Mouse (Mus musculus) myocyte (in vitro differentiated cells): ENCODE results near the gene Tmprss3.

ENCODE experiments used
- CEBPB ChIP-seq: IDR thresholded peaks from 2 replicates; pipeline ENCODE4 v1.6.1; 2011; ENCODE audit warnings: mild to moderate bottlenecking, moderate library complexity; ENCODE audit not compliant: poor library complexity, insufficient read depth, severe bottlenecking
- E2F4 ChIP-seq: IDR thresholded peaks from one replicate; pipeline ENCODE4 v1.6.1; 2011; ENCODE audit warnings: mild to moderate bottlenecking, control low read depth, moderate library complexity; ENCODE audit not compliant: insufficient read depth
- MAX ChIP-seq: IDR thresholded peaks from one replicate; pipeline ENCODE4 v1.6.1; 2011; ENCODE audit warnings: low read depth, mild to moderate bottlenecking, control low read depth
- MYOG ChIP-seq, 3 experiments: IDR thresholded peaks; one replicate each; pipeline ENCODE4 v1.6.1; 2011; ENCODE audit warnings: control low read depth in 2 of 3, low read depth in 2 of 3, mild to moderate bottlenecking in 2 of 3; ENCODE audit not compliant: insufficient read length in 2 of 3, control insufficient read depth in 1 of 3, insufficient read depth in 1 of 3
- POLR2A ChIP-seq: IDR thresholded peaks from one replicate; pipeline ENCODE4 v1.6.1; 2011; ENCODE audit warnings: low read depth, mild to moderate bottlenecking, control low read depth, moderate library complexity; ENCODE audit not compliant: insufficient read length
- POLR2AphosphoS2 ChIP-seq: IDR thresholded peaks from one replicate; pipeline ENCODE4 v1.6.1; 2011; ENCODE audit warnings: low read depth, control low read depth; ENCODE audit not compliant: insufficient read length
- TCF3 ChIP-seq: IDR thresholded peaks from one replicate; pipeline ENCODE4 v1.6.1; 2011; ENCODE audit warnings: low read depth, control low read depth; ENCODE audit not compliant: insufficient read length
- USF1 ChIP-seq: IDR thresholded peaks from one replicate; pipeline ENCODE4 v1.6.1; 2011; ENCODE audit warnings: low read depth, mild to moderate bottlenecking, control low read depth, moderate library complexity

- no peak for TF ChIP-seq MAX
- TF ChIP-seq POLR2AphosphoS2: no peak
- TF ChIP-seq CEBPB: no peak
- TF ChIP-seq POLR2A: no peak
- no peak for TF ChIP-seq MYOG (IDR thresholded peaks at IDR 0.05; ENCODE audit: control insufficient read depth in 1 of 3, insufficient read depth in 1 of 3, insufficient read length in 2 of 3, low read depth in 2 of 3)
- TF ChIP-seq TCF3: no peak
- no peak for TF ChIP-seq USF1
- no peak for TF ChIP-seq E2F4
These were observed 63.9 kb downstream of the Tmprss3 start for GRCm38 (mm10) chr17:31134913-31135312.
